Mouse (Mus musculus) lung, adult 2 months (tissue): ENCODE measurements around the gene Hand1. TPM values are rescaled to one million over a fixed set of nuclear protein-coding genes. Genes with fewer than 3 reads are reported as not detected.

Source experiments
- DNase-seq: peaks from one replicate; pipeline ENCODE4 v3.0.0; 2022
- H3K4me1 ChIP-seq: fragments of 200-500 bp; 2 replicates; pipeline ENCODE4 v1.6.1; 2011; ENCODE audit warnings: low read length; ENCODE audit not compliant: control insufficient read depth, insufficient read depth
- H3K4me3 ChIP-seq: fragments of 200-500 bp; replicated peaks from 2 replicates; pipeline ENCODE3; 2011; ENCODE audit warnings: low read depth, mild to moderate bottlenecking, control low read depth, low read length; ENCODE audit errors: extremely low read depth
- CTCF ChIP-seq: fragments of 200-500 bp; IDR thresholded peaks from 2 replicates; pipeline ENCODE4 v1.5.1; 2011; ENCODE audit warnings: mild to moderate bottlenecking, low read length, control low read depth; ENCODE audit not compliant: insufficient read depth
- POLR2A ChIP-seq: fragments of 200-500 bp; IDR thresholded peaks from 2 replicates; pipeline ENCODE4 v1.6.1; 2011; ENCODE audit warnings: low read depth, mild to moderate bottlenecking, control low read depth, low read length, borderline replicate concordance; ENCODE audit errors: extremely low read depth
- WGBS: fragments of 180-500 bp; shearing (Covaris S2); methylation state at CpG from one replicate; pipeline ENCODE4 v1.1.7; 2018; 5-methylcytosine and 5-hydroxymethylcytosine counted together
- polyA plus RNA-seq: library from polyadenylated mRNA; depleted of rRNA; stranded (reverse); fragments of >200 nt; gene quantifications from 2 replicates; pipeline ENCODE4 v1.2.3, GENCODE M21; 2012

The Hand1 gene
- polyA plus RNA-seq, 1 experiment = not detected

DNA sequence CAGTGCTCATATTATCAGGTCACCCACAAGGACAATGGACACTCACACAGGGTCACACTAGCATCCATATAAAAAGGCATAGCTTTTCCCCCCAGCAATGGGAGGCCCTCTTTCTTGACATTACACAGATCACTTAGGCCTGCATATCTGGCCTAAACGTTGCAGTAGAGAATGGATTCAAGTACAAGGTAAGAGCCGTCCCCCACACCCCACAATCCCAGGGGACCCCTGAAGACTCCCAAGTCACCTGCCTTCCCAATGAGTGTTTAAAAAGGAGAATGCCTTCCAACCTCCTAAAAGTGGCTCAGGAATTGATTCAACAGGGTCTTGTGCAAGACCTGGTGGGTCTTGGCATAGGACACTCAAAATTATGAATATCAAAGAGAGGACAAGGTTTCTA lies 2.7 kb upstream of the Hand1 start:
- Histone ChIP-seq H3K4me3 (no peak overlapping the region), H3K4me1 (no peaks in the 10 kb centered on the region)
- no peak for DNase-seq
- TF ChIP-seq CTCF = no peak
- no peak for TF ChIP-seq POLR2A
- WGBS = 38% methylated on average over 2 of the region's 2 CpGs

DNA sequence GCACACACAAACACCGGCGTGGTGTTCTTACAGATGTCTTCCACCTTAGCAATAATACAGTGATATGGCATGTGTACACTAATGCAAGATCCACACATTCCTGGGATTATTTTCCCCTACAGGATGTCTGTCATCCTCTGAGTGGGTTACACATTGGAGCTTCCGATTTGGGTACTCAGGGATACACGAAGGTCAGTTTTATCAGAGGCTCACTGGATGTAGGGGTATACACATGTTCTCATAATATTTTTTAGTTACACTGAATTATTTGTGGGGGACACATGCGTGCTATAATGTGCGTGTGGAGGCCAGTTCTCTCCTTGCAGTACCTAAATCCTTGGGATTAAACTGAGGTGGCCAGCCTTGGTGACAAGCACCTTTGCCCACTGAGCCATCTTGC lies 1.4 kb upstream of the Hand1 start:
- DNase-seq = no peak
- no peak for TF ChIP-seq POLR2A
- no peak for TF ChIP-seq CTCF
- Histone ChIP-seq H3K4me1 (0 out of 2 replicates have a peak, but pooled peaks cover 1% of the 10 kb centered on the region), H3K4me3 (no peak overlapping the region)
- WGBS = 19% methylated on average over 6 of the region's 6 CpGs

DNA sequence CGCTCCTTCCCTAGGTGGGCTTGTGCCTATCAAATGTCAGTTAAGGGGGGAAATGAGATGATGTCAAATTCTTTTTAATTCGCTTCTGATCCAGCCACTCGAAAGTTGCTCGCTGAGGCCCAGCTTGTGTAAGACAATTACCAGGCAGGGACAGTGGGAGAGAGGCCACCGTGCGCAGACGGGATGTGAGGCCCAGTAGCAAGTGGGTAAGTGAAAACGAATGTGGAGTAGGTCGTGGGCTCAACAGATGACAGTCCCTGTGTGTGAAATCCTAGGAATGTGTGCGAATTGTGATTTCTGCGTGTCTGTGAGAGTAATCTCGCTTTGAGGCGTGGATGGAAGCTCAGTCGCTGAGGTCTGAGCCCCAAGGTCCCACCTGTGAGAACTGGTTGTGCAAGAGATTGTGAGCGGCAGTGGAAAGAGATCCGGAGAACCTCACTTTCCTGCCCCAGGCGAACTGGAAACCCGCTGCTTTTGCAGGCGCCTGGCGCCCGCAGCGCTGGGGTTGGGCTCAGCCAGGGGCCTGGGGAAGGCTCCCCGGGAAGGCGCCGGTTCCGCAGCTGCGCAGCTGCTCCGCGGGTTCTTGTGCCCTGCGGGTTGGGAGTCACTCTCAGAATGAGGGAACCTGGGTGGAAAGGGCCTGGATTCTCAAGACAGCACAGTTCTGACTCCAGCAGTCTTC lies 819 bp upstream of the Hand1 start:
- 0 out of 2 replicates have a peak, but pooled peaks cover 3% of the 10 kb centered on the region for H3K4me1 ChIP-seq
- no peak for DNase-seq
- 8% methylated on average over 30 of the region's 30 CpGs for WGBS
- no peak for TF ChIP-seq CTCF
- TF ChIP-seq POLR2A = no peak
- H3K4me3 ChIP-seq = no peak overlapping the region

DNA sequence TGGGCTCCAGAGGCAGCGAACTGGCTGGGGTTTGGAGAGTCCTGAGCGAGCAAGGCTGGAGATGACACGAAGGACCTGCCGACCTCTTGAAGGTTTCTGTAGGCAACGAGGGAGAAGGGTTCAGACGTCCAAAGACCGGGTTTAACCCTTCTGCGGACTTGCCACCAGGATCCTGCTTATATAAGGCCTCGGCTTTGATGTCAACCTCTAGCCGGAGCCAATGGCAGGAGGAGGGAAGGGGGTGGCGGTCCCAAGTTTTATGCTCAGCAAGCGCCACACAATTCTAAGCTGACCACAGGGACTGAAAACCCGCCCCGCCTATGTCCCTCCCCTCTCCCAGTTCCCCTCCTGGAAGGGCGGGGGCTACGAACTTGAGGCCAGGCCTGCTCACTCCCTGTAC lies 757 bp downstream of the Hand1 start:
- 22% methylated on average over 16 of the region's 16 CpGs for WGBS
- Histone ChIP-seq H3K4me1 (peaks cover 7% of the 10 kb centered on the region), H3K4me3 (no peak overlapping the region)
- TF ChIP-seq CTCF (no peak), POLR2A (no peak)
- no peak for DNase-seq

DNA sequence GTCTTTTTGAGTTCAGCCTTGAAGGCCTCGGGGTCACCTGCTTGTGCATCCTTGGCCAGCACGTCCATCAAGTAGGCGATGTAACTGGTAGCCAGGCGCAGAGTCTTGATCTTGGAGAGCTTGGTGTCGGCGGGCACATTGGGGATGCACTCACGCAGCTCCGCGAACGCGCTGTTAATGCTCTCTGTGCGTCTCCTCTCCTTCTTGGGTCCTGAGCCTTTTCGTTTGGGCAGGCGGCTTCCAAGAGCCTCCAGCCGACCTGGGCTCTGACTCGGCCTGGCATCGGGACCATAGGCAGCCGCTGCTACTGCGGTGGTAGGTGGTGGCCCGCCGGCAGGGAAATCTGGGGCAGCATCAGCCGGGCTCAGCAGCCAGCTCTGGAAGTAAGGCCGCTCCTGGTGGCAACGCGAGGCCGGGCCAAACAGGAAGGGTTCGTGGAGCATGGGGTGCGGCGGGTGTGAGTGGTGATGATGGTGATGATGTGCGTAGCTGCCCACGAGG lies 1.3 kb downstream of the Hand1 start:
- no peak overlapping the region for H3K4me3 ChIP-seq
- H3K4me1 ChIP-seq = peaks cover 7% of the 10 kb centered on the region
- no peak for TF ChIP-seq POLR2A
- TF ChIP-seq CTCF = no peak
- no peak for DNase-seq
- 11% methylated on average over 31 of the region's 31 CpGs for WGBS

DNA sequence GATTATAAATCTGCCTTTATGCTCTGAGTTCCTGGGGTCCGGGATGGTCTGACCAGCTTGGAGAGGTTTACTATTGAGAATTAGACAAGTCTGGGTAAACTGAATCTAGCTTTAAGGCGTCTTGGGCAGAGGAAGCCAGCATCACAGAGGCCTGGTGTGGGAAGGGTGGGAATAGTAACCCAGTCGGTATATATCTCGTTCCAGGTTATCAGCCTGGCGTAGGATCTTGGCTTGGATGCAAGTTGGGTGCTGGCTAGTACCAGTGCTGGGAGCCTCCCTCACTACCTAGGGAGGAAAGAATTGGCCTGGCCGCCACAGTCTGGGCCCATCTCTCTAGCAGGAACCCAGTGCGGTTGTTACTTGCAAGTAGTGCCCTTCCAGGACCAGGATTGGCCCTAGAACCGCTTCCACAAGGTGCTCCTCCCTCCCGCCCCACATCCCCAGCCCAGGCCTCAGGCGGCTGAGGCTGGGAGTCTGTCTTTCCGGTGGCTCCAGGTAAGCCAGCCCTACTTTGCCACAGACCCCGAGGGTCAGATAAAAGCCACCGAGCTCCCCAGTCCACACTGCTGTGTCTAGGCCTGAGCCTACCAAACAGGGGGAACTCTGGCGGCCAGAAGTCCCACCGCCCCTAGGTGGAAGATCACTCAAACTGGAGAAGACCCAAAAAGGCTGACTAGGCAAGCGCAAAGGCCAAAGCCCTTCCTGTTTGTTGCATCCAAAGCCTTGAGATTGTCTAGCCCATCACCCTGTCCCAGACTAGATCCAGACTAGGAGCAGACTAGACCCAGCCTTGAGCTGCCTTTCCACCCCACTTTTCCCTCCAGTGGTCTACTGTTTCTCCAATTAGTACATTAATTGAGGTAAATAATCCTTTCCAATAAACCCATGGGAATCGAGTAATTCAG lies 2.5 kb downstream of the Hand1 start:
- 52% methylated on average over 17 of the region's 17 CpGs for WGBS
- Histone ChIP-seq H3K4me1 (peaks cover 7% of the 10 kb centered on the region), H3K4me3 (no peak overlapping the region)
- no peak for DNase-seq
- TF ChIP-seq CTCF (no peak), POLR2A (no peak)

DNA sequence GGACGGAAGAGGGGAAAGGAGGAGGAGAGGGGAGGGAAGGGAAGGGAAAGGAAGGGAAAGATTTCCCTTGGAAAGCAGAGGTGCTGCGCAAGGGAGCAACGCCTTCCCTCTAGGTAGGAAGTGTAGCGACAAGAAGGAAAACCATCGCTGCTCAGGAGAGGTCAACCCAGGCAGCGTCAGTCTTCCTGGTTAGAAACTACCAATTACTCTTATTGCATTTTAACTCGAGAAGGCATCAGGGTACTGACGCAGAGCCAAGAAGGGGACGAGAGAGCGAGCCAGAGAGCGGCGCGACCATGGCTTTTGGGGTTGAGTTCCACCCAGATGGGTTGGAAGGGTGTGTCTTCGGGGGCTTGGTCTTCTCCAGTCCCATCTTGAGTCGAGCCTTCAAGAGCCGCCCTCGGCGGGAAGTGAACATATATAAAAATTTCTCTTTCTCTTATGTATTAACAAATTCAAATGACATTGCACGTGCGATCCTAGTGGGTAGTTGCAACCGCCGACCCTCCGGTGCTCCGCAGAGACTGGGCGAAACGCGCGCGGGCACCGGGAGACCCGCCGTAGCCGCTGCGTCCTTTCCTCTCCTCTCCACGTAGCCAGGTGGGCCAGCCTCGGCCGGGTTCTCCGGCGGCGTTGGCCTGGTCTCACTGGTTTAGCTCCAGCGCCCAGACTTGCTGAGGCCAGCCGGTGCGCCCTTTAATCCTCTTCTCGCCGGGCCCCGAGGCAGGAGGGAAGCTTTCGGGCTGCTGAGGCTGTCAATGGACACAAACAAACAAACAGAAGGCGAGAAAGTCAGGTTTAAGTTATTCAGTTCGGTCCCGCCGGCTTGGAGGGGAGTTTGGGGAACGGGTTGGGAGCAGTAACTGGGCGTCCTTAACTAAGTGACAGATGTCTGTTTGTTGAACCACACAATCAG lies 3.4 kb downstream of the Hand1 start:
- TF ChIP-seq POLR2A = no peak
- no peak for TF ChIP-seq CTCF
- 10% methylated on average over 53 of the region's 53 CpGs for WGBS
- no peak overlapping the region for H3K4me3 ChIP-seq
- no peak for DNase-seq
- H3K4me1 ChIP-seq = peaks cover 7% of the 10 kb centered on the region

DNA sequence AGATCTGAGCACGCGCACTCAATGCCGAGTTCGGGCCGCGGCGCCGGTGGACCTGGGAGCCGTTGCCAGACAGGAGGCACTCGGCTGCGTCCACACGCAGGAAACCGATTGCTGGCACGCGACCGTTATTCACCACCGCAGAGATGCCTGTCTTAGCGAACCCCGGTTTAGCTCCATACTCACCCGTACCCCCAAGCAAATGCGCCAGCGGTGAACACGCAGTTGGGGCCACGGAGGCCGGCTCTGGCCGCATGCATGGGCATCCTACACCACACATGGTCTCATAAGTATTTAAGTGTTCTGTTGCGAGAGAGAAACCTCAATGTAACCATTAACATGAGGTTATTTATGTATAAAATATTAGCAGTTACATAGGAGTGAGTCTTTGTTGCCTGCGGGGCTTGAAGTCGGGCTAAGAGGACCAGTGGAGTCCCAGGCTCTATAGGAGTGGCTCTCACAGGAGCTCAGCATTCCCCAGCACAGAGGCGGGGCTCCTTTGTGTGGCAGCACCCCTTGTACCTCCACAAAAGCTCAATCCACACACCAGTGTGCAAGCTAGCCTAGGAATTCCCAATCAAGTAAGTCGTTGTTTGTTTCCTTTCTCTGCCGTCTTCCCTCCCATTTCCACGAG lies 4.6 kb downstream of the Hand1 start:
- TF ChIP-seq POLR2A = no peak
- TF ChIP-seq CTCF = no peak
- DNase-seq = no peak
- WGBS = 2% methylated on average over 33 of the region's 33 CpGs
- H3K4me3 ChIP-seq = peak overlapping the region; percentile 16
- peaks cover 7% of the 10 kb centered on the region for H3K4me1 ChIP-seq
